Mouse (Mus musculus): ENCODE results near the gene Sh3bp5. TPM values are rescaled to one million over a fixed set of nuclear protein-coding genes. Genes with fewer than 3 reads are reported as not detected.

Sh3bp5 gene
- total RNA-seq, 2 experiments from 2014 or later = 34.5 to 44.4 TPM

DNA sequence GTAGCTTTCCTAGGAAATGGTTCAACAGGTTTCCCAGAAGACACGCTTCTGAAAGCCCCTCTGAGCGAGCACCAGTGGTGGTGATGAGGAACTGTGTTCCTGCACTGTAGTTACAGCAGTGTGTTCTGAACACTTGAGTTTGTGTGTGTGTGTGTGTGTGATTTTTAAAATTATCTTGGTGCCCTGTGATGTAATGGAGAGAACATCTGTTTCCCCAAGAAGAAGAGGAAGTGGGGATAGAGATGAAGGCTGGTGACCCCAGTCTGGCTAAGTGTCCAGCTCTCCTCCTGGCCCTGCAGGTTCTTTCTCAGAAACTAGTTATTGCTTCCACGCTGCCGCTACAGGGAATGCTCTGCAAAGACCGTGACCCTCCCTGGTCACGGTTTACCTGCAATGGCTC is 61.5 kb downstream of the Sh3bp5 start:
- DNase-seq = no peak
- intact Hi-C loops (cut with DNase I) = no loop called here

- intact Hi-C loops (cut with DNase I) = loop anchor here (5.0 to 10.0 kb wide), 2 partner anchors 103 to 335 kb away; no protein-coding TSS in a partner anchor
- DNase-seq = no peak
Measured at GRCm38 (mm10) chr14:31369377-31369776, 66.5 kb downstream of the Sh3bp5 start.

GRCm38 (mm10) chr14:31367951-31368350 is 67.9 kb downstream of the Sh3bp5 start:
- no peak for DNase-seq
- intact Hi-C loops (cut with DNase I) = loop anchor here (5.0 to 10.0 kb wide), 2 partner anchors 104 to 333 kb away; no protein-coding TSS in a partner anchor

GRCm38 (mm10) chr14:31365350-31365749 is 70.5 kb downstream of the Sh3bp5 start:
- intact Hi-C loops (cut with DNase I) = loop anchor here (5.0 to 10.0 kb wide), 2 partner anchors 107 to 331 kb away; no protein-coding TSS in a partner anchor
- peak in 1 of 2 experiments; percentile 73 for DNase-seq

- intact Hi-C loops (cut with DNase I) = loop anchor here (10.0 kb wide), 1 partner anchor 330 kb away; no protein-coding TSS in a partner anchor
- DNase-seq = no peak
Measured at GRCm38 (mm10) chr14:31364589-31364988, 71.3 kb downstream of the Sh3bp5 start.

- DNase-seq = no peak
- intact Hi-C loops (cut with DNase I) = loop anchor here (10.0 kb wide), 1 partner anchor 327 kb away; no protein-coding TSS in a partner anchor
Measured at GRCm38 (mm10) chr14:31362236-31362635, 73.6 kb downstream of the Sh3bp5 start.

DNA sequence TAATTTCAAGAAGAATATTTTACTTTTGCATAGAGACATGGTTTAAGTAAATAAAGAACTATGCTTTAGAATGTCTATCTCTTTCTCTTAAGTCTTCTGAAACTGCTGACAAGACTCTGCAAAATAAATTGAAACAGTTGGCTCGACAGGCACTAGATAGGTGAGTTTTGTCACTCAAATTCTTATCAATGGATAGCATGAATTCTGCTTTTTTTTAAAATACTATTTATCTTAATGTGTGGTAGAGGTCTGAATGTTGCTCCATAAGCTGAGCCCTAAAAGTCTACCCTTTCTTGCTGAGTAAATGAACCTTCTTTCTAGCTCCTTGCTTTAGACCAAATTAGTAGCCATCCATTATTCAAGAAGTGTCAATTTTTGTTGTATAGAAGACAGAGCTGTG is 90.5 kb downstream of the Sh3bp5 start:
- intact Hi-C loops (cut with DNase I) = no loop called here
- no peak for DNase-seq

- no peak for DNase-seq
- intact Hi-C loops (cut with DNase I) = no loop called here
Measured at GRCm38 (mm10) chr14:31343241-31343640, 92.6 kb downstream of the Sh3bp5 start.

DNA sequence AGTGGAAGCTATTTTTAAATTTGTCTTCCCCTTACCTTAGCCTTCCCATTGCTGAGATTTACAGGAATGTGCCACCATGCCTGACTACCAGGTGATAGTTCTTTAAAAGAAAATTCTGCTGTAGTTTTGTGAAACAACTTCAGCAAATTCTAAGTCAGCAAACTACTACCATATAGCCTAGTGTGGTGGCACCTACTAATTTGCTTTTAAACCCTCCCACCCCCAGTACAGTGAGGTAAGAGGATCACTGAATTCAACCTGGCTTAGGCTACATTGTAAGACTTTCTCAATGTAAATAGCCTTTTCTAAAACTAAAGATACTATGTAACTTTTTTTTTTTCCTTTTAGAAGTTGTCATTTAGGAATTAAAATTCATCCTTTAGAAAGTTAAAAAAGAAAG is 97.9 kb downstream of the Sh3bp5 start:
- DNase-seq = no peak
- intact Hi-C loops (cut with DNase I) = no loop called here

GRCm38 (mm10) chr14:31337406-31337805 is 98.5 kb downstream of the Sh3bp5 start:
- DNase-seq = no peak
- intact Hi-C loops (cut with DNase I) = no loop called here

DNA sequence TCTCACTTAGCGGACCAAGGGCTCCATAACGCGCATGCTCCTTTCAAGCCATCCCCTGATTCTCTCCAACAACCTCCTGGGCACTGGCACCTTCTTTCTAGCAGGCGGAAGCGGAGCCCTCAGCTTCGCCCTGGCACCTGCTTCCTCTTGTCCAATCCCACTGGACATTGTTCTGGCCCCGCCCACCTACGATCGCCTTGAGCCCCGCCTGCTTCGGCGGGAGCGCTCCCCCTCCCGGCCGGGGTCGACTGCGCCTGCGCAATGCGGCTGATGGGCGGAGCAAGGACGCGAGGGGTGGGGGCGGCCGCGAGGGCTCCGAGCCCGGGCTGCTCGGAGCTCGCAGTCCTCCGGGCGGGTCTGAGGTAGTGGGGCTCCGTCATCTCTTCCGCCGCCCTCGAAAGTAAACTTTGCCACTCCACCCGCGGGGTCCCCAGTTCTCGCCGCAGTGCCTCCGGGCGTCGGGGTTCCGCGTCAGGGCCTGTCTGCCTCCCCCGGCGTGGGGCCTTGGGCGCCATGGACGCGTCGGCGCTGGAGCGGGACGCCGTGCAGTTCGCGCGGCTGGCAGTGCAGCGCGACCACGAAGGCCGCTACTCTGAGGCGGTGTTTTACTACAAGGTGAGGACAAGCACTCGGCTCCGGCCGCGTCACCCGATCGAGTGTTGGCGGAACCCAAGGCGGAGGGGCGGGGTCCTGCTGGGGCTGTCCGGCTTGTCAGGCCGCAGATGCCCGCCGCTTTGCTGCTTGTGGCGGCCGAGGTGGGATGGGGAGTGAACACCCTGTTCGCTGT is 99.3 kb downstream of the Sh3bp5 start, which contains the start of gene Capn7:
Gene Capn7 (plus strand): TSS at position 270 of the 787 bp plus-strand sequence.
- intact Hi-C loops (cut with DNase I) = no loop called here
- DNase-seq = peak; percentile 96 to 98

- intact Hi-C loops (cut with DNase I) = no loop called here
Measured at GRCm38 (mm10) chr14:31335765-31336164, 100.1 kb downstream of the Sh3bp5 start.

DNA sequence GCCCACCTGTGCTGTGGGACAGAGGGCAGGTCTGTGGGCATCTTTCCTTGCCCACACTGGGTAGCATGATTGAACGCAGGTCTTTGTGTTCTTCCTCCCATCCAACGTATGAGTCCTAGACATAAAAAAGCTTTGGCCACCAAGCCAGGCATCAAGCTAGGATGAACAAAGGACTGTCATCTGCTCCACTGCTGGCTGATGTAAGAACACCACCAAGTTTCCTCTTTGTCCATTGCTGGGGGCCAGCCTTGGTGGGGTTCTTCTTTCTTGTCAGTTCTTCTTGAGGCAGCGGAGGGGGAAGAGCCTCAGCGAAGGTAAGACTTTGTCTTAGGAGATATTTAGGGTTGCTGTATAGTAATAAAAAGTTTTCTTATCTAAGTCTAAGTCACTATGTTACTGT is 104.9 kb downstream of the Sh3bp5 start:
- intact Hi-C loops (cut with DNase I) = no loop called here

More at GRCm38 (mm10) chr14:31335765-31336164, 100.1 kb downstream of the Sh3bp5 start:
- DNase-seq = no peak

DNA sequence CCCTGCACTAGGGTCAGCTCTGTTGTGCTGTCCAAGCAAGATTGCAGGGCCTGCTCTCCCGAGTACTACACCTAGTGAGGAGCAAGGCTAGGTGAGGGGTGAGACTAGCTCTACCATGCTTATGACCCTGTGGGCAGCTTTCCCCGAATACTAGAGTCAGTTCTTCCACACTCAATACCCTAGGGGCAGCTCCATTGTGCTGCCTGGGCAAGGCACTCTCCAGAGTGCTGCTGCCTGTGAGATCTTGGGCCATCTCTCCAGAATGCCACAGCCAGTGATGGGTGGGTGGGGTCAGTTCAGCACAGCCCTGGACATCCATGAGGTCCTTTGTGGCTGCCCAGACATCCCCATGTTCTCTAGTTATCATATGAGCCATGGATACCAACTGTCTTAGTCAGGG is 106.1 kb downstream of the Sh3bp5 start:
- no peak for DNase-seq
- intact Hi-C loops (cut with DNase I) = loop anchor here (5.0 kb wide), 1 partner anchor 52 kb away; no protein-coding TSS in a partner anchor

More for the DNA sequence above, 104.9 kb downstream of the Sh3bp5 start:
- DNase-seq = no peak

- intact Hi-C loops (cut with DNase I) = loop anchor here (5.0 kb wide), 1 partner anchor 50 kb away; no protein-coding TSS in a partner anchor
- no peak for DNase-seq
Measured at GRCm38 (mm10) chr14:31327681-31328080, 108.2 kb downstream of the Sh3bp5 start.

- intact Hi-C loops (cut with DNase I) = loop anchor here (5.0 kb wide), 1 partner anchor 50 kb away; no protein-coding TSS in a partner anchor
- DNase-seq = no peak
Measured at GRCm38 (mm10) chr14:31327196-31327595, 108.7 kb downstream of the Sh3bp5 start.

GRCm38 (mm10) chr14:31326770-31327169 is 109.1 kb downstream of the Sh3bp5 start:
- no peak for DNase-seq
- intact Hi-C loops (cut with DNase I) = loop anchor here (5.0 kb wide), 1 partner anchor 49 kb away; no protein-coding TSS in a partner anchor

- intact Hi-C loops (cut with DNase I) = loop anchor here (5.0 kb wide), 1 partner anchor 48 kb away; no protein-coding TSS in a partner anchor
- no peak for DNase-seq
Measured at GRCm38 (mm10) chr14:31325551-31325950, 110.3 kb downstream of the Sh3bp5 start.

DNA sequence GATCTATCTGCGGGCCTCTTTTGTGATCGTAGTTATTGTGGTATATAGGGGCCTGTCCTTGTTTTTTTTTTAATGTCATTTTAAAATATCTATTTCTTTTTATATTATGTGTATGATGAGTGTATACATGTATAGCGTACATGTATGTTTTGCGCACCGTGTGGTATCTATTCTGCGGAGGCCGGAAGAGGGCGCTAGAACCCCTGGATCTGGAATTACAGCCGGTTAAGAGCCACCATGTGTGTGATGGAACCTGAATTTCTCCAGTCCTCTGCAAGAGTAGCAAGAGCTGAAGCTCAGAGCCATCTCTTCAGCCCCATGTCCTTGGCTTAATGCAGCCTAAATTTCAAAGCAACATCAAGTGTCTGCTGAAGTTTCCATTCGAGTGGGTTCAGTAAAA is 111.0 kb downstream of the Sh3bp5 start:
- intact Hi-C loops (cut with DNase I) = loop anchor here (5.0 kb wide), 1 partner anchor 48 kb away; no protein-coding TSS in a partner anchor
- DNase-seq = no peak

DNA sequence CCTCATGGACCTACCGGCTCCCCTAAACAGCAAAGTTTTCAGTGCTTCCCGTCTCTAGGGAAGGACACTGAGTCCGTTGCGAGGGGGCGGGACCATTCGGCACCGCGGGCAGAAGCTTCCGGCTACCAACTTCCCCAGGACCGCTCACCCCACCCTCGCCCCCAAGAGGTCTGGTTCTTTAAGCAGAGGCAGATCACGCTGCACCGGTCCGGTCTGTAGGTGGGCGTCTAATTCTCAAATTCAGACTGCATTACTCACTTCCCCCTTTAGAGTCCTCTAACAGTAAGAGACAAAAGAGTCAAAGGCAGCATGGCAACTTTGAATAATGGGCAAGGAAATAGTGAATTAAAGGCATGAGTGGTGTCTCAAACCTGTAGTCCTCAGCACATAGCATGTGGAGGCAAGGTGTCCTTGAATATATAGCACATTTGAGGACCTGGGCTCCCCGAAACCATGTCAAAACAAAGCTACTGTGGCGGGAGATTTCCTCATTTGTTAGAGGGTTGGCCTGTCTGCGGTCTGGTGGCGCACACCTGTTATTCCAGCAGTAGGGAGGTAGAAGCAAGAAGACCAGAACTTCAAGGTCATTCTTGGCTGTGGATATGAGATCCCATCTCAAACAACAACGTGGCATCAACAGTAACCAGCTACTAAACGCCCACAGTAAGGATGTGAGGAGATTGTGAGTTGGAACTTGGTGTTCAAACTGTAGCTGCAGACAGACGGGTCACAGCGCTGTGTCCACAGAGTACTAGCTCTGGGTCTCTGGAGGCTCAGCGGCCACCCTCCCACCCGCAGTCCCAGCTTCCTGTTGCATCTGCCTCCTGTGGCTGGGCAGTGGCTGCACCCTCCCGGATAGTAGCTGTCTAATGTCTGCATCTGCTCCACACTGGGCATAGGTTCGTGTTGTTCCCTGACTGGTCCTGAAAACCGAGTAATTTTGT is 111.8 kb downstream of the Sh3bp5 start, which contains the start of gene Dnah1:
Gene Dnah1 (minus strand): TSS at position 48 of the 944 bp plus-strand sequence.
- peak in 1 of 2 experiments; percentile 10 for DNase-seq
- intact Hi-C loops (cut with DNase I) = no loop called here
